Mouse (Mus musculus) CD4-positive naive resting alpha-beta T cell, adult 76 days (primary cell): ENCODE measurements around the gene Tcaf3. TPM values are rescaled to one million over a fixed set of nuclear protein-coding genes. Genes with fewer than 3 reads are reported as not detected.

Source experiments
- total RNA-seq: library from RNA; stranded (reverse); gene quantifications from one replicate; pipeline ENCODE4 v1.2.4, GENCODE M21; 2023

Gene Tcaf3
- total RNA-seq = not detected

DNA sequence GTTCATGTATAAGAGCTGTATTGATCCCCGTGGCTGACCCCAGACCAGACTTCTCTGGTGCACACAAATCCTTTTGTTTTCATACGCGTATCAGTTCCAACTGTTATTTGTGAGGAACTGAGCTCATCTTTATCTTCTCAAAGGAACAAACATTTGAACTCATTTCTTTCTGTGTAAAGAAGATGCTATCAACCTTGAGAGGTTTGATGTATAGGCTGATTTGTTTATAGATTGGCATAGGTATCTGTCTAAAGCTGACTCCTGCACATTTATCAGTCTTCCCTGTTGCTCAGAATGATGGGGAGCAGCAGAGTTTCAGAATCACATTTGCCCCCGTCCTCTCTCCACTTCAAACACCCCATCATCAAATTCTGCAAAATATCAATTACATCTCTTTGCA lies at the start of gene Tcaf3:
Gene Tcaf3, minus strand, starts transcription at position 101 of the 400 bp plus-strand sequence.

DNA sequence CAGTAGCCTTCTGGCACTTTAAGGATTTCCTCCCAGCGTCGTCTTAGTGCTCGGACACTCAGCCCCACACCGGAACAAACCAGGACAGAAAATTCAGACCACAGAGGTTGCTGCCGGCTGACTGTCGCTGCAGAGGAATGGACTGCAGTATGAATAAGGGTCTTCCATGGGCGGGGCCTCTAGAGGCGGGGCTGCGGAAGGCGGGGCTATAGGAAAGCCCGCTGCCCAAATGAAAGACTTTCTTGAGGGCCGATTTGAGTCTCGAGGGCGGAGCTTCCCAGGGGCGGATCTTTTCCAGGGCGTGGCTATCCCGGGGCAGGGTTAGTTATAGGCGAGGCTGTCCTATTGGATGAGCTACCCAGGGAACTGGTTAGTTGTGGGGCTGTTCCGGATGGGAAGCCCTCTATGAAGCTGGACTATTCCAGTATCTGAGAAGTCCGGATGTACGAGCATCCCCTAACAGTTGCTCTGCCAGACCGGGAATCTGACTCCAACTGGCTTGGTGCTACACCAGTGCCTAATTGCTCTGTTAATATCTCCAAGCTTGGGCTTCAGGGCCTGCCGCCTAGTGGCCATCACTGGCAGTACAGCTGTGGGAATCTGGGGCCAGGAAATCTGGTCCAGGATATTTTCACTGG lies 47.5 kb upstream of the Tcaf3 start, which contains the start of gene Tcaf2:
Gene Tcaf2, minus strand, starts transcription at position 343 of the 638 bp plus-strand sequence.

DNA sequence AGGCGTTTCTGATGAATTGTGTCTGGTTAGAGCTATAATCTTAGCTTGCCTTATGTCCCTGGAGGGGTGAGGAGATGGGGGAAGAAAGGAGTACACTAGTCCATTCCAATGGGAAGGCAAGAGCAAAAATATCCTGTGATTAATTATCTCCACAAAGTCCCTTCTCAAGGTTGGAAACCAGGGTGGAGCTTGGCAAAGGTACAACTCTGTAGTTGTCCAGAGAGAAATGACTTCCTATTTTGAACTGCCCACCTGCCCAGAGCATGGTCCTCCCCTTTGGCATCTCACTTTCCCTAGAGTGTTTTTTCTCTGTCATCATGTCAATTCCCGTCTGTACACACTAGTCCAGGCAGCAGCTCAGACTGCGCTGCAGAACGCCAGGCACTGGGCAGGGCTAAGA lies 50.0 kb downstream of the Tcaf3 start, which contains the start of gene Olfr455:
Gene Olfr455, minus strand, starts transcription at position 127 of the 400 bp plus-strand sequence.

Other genes starting within 250 kb of the Tcaf3 start
- gene Zyx, start 248.1 kb downstream of the Tcaf3 start, total RNA-seq = 108 TPM
- gene Epha1, start 224.4 kb downstream of the Tcaf3 start, total RNA-seq = not detected
- gene Tas2r143, start 197.5 kb downstream of the Tcaf3 start, total RNA-seq = not detected
- gene Tas2r135, start 192.3 kb downstream of the Tcaf3 start, total RNA-seq = 0.88 TPM
- gene Tas2r126, start 163.2 kb downstream of the Tcaf3 start, total RNA-seq = 0.64 TPM
- gene Olfr458, start 132.5 kb downstream of the Tcaf3 start, total RNA-seq = not detected
- not detected for gene Olfr457, start 121.4 kb downstream of the Tcaf3 start, total RNA-seq
- not detected for gene Olfr456, start 110.5 kb downstream of the Tcaf3 start, total RNA-seq
- not detected for gene Olfr455, start 50.1 kb downstream of the Tcaf3 start, total RNA-seq
- not detected for gene Tcaf2, start 47.6 kb upstream of the Tcaf3 start, total RNA-seq
- gene Tcaf1, start 112.4 kb upstream of the Tcaf3 start, total RNA-seq = not detected
- not detected for gene Olfr453, start 141.7 kb upstream of the Tcaf3 start, total RNA-seq
- gene Olfr38, start 158.7 kb upstream of the Tcaf3 start, total RNA-seq = not detected
- gene Olfr452, start 187.4 kb upstream of the Tcaf3 start, total RNA-seq = not detected
- gene Olfr450, start 214.2 kb upstream of the Tcaf3 start, total RNA-seq = not detected
- not detected for gene Olfr449, start 236.7 kb upstream of the Tcaf3 start, total RNA-seq